Mouse (Mus musculus) heart, embryonic 14.5 days (tissue): ENCODE data around the gene Sort1. TPM values are rescaled to one million over a fixed set of nuclear protein-coding genes. Genes with fewer than 3 reads are reported as not detected.

ENCODE experiments used
- ATAC-seq: fragments of 200-750 bp; cut with Nextera tagmentation; 2 replicates; pipeline ENCODE4 v1.8.0; 2017; ENCODE audit warnings: low read depth, moderate TSS enrichment; ENCODE audit not compliant: insufficient number of reproducible peaks, insufficient read depth, low FRiP score
- H3K27ac ChIP-seq, 2 experiments: fragments of 200-500 bp in 1 of 2; fragments of 300-500 bp in 1 of 2; sonication (generic) in 1 of 2; replicated peaks in 1 of 2; 2 replicates each; pipeline ENCODE4 v1.5.1; 2012 to 2014; ENCODE audit warnings: low read depth in 2 of 2, low read length in 2 of 2, control low read depth in 1 of 2, mild to moderate bottlenecking in 1 of 2, mixed read lengths in 1 of 2; ENCODE audit not compliant: control insufficient read depth in 1 of 2, insufficient read depth in 1 of 2
- H3K27me3 ChIP-seq: fragments of 300-500 bp; sonication (generic); 2 replicates; pipeline ENCODE4 v1.6.1; 2014; ENCODE audit warnings: mild to moderate bottlenecking, low read length, control low read depth; ENCODE audit not compliant: control insufficient read depth, insufficient read depth
- H3K36me3 ChIP-seq: fragments of 300-500 bp; sonication (generic); 2 replicates; pipeline ENCODE4 v1.6.1; 2014; ENCODE audit warnings: mild to moderate bottlenecking, control low read depth, low read length, mixed read lengths; ENCODE audit not compliant: control insufficient read depth, insufficient read depth
- H3K4me1 ChIP-seq, 2 experiments: fragments of 200-500 bp in 1 of 2; fragments of 300-500 bp in 1 of 2; sonication (generic) in 1 of 2; 2 replicates each; pipeline ENCODE4 v1.6.1; 2012 to 2014; ENCODE audit warnings: low read length in 2 of 2, control low read depth in 1 of 2, mixed read lengths in 1 of 2; ENCODE audit not compliant: control insufficient read depth in 2 of 2, insufficient read depth in 2 of 2
- H3K4me2 ChIP-seq: fragments of 300-500 bp; sonication (generic); 2 replicates; pipeline ENCODE4 v1.6.1; 2014; ENCODE audit warnings: mild to moderate bottlenecking, low read length
- H3K4me3 ChIP-seq, 2 experiments: fragments of 200-500 bp in 1 of 2; fragments of 300-500 bp in 1 of 2; sonication (generic) in 1 of 2; 2 replicates each; pipeline ENCODE4 v1.5.1; 2012 to 2014; ENCODE audit warnings: low read length in 2 of 2, mild to moderate bottlenecking in 2 of 2, control low read depth in 1 of 2, low read depth in 1 of 2, moderate library complexity in 1 of 2; ENCODE audit not compliant: control insufficient read depth in 1 of 2, insufficient read depth in 1 of 2
- H3K9ac ChIP-seq: fragments of 300-500 bp; sonication (generic); 2 replicates; pipeline ENCODE4 v1.6.1; 2014; ENCODE audit warnings: mild to moderate bottlenecking, low read length
- H3K9me3 ChIP-seq: fragments of 300-500 bp; sonication (generic); 2 replicates; pipeline ENCODE4 v1.6.1; 2016; ENCODE audit warnings: low read length, control low read depth; ENCODE audit not compliant: control insufficient read depth
- WGBS: fragments of 180-500 bp; shearing (Covaris S2); extraction: QIAGEN DNeasy Blood & Tissue Kit; methylation state at CpG from one replicate; pipeline ENCODE4 v1.1.7; 2014; 5-methylcytosine and 5-hydroxymethylcytosine counted together
- polyA plus RNA-seq: library from polyadenylated mRNA; unstranded; fragments of >200 nt; fragmentation: Nextera tagmentation; extraction: Ambion mirVana; gene quantifications from 2 replicates; pipeline ENCODE4 v1.2.1, GENCODE M21; 2014

Gene Sort1
- polyA plus RNA-seq, 1 experiment from 2014 or later, result 21.4 TPM

DNA sequence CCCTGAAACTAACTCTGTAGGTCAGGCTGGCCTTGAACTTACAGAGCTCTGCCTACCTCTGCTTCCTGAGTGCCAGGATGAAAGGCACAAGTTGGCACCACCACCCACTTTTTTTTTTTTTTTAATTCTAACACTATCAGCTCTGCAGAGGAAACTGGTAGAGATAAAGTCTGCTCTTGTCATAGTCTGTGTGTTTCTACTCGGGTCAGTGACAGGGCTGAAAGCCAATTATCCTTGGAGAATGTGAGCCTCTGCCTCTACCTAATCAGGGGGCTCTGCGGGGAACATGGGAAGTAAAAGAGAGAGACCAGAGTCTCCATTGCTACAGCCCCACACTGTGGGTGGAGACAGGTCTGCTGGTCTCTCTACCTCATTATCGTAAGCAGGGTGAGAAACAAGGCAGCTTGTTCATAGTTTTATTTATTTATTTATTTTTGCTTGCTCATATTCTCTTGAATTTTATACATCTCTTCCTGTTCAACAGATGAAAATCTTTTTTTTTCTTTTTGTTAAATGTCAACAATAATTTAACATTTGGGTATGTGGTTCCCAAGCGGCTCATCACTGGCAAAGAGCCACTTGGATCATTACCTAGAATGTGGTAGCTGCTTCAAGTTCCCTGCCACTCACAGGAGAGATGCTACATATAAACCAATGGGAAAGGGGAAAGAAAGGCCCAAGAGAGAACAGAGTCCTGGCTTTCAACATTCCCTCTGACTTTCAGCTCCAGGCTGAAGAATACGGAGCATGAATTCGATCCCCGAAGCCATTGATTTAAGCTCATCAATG is 95.2 kb downstream of the Sort1 start:
- no peaks in the 10 kb centered on the region for H3K36me3 ChIP-seq
- H3K4me3 ChIP-seq, result no peak overlapping the region
- H3K9ac ChIP-seq, result no peak overlapping the region
- 58% methylated on average over 7 of the region's 7 CpGs for WGBS
- 0 out of 2 replicates have a peak, but pooled peaks have one; percentile 17 for ATAC-seq
- H3K4me2 ChIP-seq, result no peak overlapping the region
- 0 out of 4 replicates have a peak overlapping the region, but pooled peaks of 1 of the 2 experiments have one; percentile 26 for H3K27ac ChIP-seq
- no peaks in the 10 kb centered on the region for H3K9me3 ChIP-seq
- H3K4me1 ChIP-seq, result peaks cover 8 to 27% of the 10 kb centered on the region in 2 experiments
- no peaks in the 10 kb centered on the region for H3K27me3 ChIP-seq

DNA sequence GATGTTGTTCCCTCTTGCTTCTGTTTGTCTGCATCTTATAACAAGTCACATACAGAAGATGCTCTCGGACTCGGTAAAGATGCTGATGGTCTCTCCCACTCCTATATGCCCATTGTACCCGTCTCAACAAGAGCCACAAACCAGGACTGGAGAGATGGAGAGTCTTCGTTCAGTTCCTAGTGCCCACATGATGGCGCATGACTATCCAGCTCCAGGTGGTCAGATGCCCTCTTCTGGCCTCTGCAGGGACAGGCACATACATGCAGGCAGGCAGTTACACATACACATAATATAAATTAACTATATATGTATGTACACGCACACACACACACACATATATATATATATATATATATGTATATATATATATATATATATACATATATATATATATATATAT is 96.8 kb downstream of the Sort1 start:
- Histone ChIP-seq H3K9me3 (no peaks in the 10 kb centered on the region), H3K9ac (no peak overlapping the region), H3K27ac (no peak overlapping the region), H3K4me1 (peaks cover 13 to 33% of the 10 kb centered on the region in 2 experiments), H3K4me2 (no peak overlapping the region), H3K36me3 (no peaks in the 10 kb centered on the region), H3K27me3 (no peaks in the 10 kb centered on the region), H3K4me3 (no peak overlapping the region)
- no peak for ATAC-seq
- WGBS, result 82% methylated on average over 6 of the region's 6 CpGs

DNA sequence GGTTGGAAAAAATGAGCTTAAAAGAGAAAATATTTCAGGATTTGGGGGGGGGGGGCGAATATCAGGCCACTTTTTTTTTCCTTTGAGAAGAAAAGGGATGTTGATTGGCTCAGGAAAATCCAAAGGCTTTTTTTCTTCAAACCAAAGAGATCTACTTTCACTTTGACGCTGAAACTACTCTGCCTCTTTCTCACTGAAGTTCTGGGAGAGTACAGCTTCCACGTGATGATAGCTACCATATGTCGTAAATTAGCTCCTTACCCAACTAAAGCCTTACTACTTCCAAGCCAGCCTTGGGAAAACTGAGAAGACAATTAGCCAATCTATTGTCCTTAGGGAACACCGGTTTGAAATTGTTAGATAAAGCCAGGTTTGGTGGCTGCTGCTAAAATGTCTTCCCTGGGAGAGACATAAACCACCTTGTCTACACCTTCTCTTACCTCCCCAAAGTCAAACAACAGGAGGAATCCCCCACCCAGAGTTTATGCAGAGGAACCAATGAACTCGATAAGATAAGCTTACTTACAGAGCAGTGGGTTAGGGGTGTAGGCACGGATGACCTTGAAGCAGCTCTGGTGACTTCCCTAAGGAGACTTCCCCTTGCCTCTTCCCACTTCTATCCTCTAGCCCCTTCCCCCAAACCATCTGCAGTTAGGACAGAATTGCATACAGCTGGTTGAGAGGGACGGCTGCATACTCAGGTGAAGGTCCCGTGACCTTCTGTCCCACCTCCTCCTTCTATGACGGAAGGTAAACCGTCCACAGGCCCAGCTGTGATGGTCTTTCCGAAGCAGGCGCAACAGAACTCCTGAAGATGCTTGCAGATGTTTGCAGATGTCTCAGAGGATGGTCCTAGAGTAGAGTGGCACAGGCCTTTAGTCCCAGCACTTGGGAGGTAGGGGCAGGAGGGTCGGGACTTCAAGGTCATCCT is 98.3 kb downstream of the Sort1 start:
- peak overlapping the region; percentile 70 for H3K4me2 ChIP-seq
- WGBS, result 47% methylated on average over 14 of the region's 14 CpGs

DNA sequence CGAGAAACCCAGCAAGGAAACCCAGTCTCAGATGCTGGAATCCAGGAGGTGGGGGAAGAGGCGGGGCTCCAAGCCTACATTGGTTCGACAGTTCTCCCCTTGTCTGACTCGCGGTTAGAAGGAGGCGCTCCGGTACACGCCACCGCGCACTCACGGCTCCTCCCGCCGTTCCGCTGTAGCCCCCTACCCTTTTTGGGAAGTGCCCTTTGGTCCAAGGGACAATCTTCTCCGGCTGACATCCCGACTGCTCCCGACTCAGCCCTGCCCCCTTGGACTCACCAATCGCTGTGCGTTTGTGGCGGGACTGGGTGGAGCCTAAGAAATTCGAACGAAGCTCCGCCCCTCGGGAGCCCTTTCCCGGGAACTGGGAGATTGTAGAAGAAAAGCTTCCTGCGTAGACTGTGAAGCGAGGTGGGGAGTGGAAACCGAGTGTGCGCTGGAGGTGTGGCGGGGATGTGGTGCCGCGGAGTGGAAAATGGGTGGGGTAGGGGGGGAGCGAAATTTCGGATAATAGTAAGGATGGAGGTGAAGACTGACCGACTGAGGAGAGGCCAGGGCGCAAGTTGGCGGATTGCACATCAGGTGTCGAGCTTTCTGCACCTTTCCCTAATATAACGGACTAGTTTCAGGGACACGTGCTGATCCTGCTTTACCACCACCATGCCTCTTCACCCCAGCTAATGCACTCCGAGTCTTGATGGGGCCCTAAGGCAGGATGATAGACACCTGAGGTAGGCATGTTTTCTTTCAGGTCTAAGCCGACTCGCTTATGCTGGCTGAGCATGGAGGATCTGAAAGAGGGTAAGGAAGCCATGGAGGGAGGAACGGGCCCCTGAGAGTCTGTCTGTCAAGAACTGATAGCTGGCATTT is 99.8 kb downstream of the Sort1 start, which contains the start of gene Psrc1:
TSS of gene Psrc1 (plus strand) at position 355 of the 870 bp plus-strand sequence.
- ATAC-seq, result peak; percentile 68
- WGBS, result 2% methylated on average over 44 of the region's 44 CpGs
- H3K9me3 ChIP-seq, result no peaks in the 10 kb centered on the region
- H3K27ac ChIP-seq, result peak within 1 kb of the TSS in 1 of 2 experiments; percentile 44; a peak in 2 of 4 replicates
- peak within 1 kb of the TSS; percentile 69 to 74 for H3K4me3 ChIP-seq
- peaks cover 13 to 33% of the 10 kb centered on the region in 2 experiments for H3K4me1 ChIP-seq
- H3K27me3 ChIP-seq, result no peaks in the 10 kb centered on the region
- peak within 1 kb of the TSS; percentile 72 for H3K9ac ChIP-seq
- H3K4me2 ChIP-seq, result peak within 1 kb of the TSS; percentile 70
- peaks cover 19% of the 10 kb centered on the region for H3K36me3 ChIP-seq

More for the DNA sequence above, 98.3 kb downstream of the Sort1 start:
- H3K36me3 ChIP-seq, result peaks cover 13% of the 10 kb centered on the region
- peaks cover 13 to 33% of the 10 kb centered on the region in 2 experiments for H3K4me1 ChIP-seq
- peak overlapping the region; percentile 29 to 43; a peak in 2 of 4 replicates for H3K27ac ChIP-seq
- peak overlapping the region; percentile 9 for H3K9ac ChIP-seq
- no peak for ATAC-seq
- H3K4me3 ChIP-seq, result no peak overlapping the region; a peak in 1 of 4 replicates
- no peaks in the 10 kb centered on the region for H3K27me3 ChIP-seq
- no peaks in the 10 kb centered on the region for H3K9me3 ChIP-seq

DNA sequence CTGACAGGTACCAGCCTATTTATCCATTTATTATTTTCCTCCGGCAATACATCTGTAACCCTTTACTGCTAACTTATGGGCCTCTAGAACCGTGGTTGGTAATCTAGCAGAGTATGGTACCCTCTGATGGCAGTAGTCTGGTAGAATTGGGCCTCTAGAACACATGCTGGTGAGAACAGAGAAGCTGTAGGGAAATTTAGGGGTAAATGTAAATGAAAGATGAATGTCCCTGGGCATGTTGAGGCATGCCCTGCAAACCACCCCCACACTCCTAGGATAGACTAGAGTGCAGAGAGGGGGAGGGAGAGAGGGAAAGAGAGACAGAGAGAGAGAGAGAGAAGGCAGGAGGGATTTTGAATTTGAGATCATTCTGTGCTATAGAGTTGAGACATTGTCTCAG is 100.5 kb downstream of the Sort1 start:
- H3K27me3 ChIP-seq, result no peaks in the 10 kb centered on the region
- H3K4me1 ChIP-seq, result peaks cover 16 to 28% of the 10 kb centered on the region in 2 experiments
- WGBS, result 49% methylated on average over 2 of the region's 2 CpGs
- H3K4me2 ChIP-seq, result peak overlapping the region; percentile 70
- H3K9ac ChIP-seq, result peak overlapping the region; percentile 72
- no peaks in the 10 kb centered on the region for H3K9me3 ChIP-seq
- ATAC-seq, result no peak
- peak overlapping the region; percentile 69 to 74 for H3K4me3 ChIP-seq
- peaks cover 19% of the 10 kb centered on the region for H3K36me3 ChIP-seq
- H3K27ac ChIP-seq, result no peak overlapping the region

DNA sequence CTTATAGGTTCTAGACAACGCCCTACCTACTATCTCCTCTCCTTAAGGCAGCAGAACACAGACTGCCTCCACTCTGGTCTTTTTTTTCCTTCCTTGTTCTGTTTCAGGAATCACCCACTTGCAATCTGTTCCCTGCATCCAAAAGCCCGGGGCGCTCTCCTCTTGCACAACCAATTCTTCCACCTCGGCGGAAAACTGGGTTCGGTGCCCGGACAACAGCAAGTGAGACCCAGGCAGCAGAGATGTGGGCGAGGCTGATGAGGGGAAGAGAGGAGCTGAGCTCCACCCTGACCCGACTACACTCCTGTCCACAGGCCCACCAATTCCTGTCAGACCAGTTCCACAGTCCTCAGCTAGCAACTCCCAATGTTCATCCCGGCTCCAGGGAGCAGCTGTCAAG is 102.3 kb downstream of the Sort1 start:
- H3K9ac ChIP-seq, result no peak overlapping the region
- no peak overlapping the region for H3K27ac ChIP-seq
- no peaks in the 10 kb centered on the region for H3K9me3 ChIP-seq
- 93% methylated on average over 10 of the region's 10 CpGs for WGBS
- H3K4me3 ChIP-seq, result no peak overlapping the region
- peaks cover 19% of the 10 kb centered on the region for H3K36me3 ChIP-seq
- H3K4me1 ChIP-seq, result peaks cover 16 to 25% of the 10 kb centered on the region in 2 experiments
- H3K27me3 ChIP-seq, result no peaks in the 10 kb centered on the region
- H3K4me2 ChIP-seq, result no peak overlapping the region
- no peak for ATAC-seq
